Mouse (Mus musculus): ENCODE measurements around the gene Paxx.

DNA sequence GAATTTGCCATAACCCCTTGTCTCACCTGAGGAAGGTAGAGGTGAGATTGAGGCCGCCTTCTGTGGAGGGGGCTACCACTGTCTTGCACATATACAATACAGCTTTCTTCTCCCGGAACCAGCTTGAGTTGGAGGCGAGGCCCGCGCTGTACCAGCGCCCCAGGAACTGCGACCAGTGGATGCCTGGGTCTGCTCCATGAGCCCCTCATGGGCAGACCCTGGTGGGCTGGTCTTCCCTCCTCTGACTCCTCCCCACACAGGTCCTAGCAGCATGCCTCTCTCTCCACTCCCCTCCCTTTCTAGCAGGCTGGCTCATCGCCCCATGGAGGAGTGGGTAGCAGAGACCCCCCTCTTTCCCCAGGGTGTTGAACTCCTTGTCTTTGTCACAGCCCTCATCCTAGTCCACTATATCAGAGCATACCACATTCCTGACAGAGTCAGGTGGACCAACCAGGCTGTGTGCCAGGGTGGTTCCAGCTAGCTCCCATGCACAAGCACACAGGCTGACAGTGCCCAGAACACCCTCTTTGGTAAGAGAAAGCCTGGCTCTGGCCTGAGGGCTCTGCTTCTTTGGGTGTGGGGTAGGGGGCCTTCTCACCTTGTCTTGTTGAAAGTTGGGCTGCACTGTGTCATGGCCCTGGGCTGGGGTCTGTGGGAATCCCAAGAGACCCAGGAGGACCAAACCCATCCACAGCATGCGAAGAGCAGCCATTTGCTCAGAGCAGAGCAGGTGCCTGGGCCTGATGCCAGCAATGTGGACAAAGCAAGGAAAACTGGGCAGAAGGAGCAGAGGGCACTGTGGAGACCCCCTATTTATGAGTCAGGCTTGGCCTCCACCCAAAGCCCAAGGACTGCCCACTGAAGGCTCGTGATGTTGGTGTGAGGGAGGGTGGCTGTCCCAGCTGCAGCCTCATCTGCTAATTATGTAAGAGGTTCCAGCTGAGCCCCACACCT, 8.3 kb upstream of the Paxx start:
- TF ChIP-seq CTCF (IDR thresholded peaks at IDR 0.05) (no peak), EP300 (IDR thresholded peaks at IDR 0.05) (no peak)

Data from lung, postnatal 0 days (tissue).